Mouse (Mus musculus): ENCODE data around the gene Enox1.

DNA sequence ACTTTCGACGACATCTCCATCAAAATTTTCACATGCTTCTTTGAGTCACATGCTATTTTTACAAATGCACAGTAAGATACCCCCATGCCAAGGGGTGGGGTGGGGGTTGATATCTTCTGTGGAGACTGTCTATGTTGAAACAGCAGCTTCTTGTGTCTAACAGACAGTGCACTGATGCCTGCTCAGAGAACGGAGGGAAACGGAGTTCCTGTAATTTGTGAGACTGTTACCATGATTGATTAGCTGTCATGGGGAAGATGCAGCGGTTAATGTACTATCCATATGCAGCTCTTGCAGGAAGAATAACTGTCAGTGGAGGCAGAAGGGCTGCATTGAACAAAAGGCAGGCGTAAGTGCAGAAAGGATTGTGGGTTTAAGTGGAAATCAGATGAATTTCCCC, 117.2 kb downstream of the Enox1 start:
- TF ChIP-seq POLR2A (IDR thresholded peaks at IDR 0.05; ENCODE audit: low read depth, low read length) (no peak), SIN3A (IDR thresholded peaks at IDR 0.05; ENCODE audit: low read length) (no peak), CTCF (conservative IDR thresholded peaks at IDR 0.05 in 1 of 2, IDR thresholded peaks at IDR 0.05 in 1 of 2; ENCODE audit: low read depth in 2 of 2, low read length in 2 of 2) (no peak), ZNF384 (IDR thresholded peaks at IDR 0.05; ENCODE audit: low read depth, low read length) (no peak), MYC (IDR thresholded peaks at IDR 0.05; ENCODE audit: low read depth, low read length) (no peak), EP300 (IDR thresholded peaks at IDR 0.05; ENCODE audit: low read length) (no peak), HCFC1 (IDR thresholded peaks at IDR 0.05; ENCODE audit: low read depth, low read length) (no peak), MXI1 (IDR thresholded peaks at IDR 0.05; ENCODE audit: low read depth, low read length) (no peak), MAX (IDR thresholded peaks at IDR 0.05; ENCODE audit: low read length) (no peak)
